Mouse (Mus musculus) embryonic facial prominence, embryonic 10.5 days (tissue): Measurements from ENCODE around the gene Nudt15. TPM values are rescaled to one million over a fixed set of nuclear protein-coding genes. Genes with fewer than 3 reads are reported as not detected.

Source experiments
- DNase-seq: peaks from one replicate; pipeline ENCODE4 v3.0.0-alpha.2; 2017; ENCODE audit warnings: low spot score
- H3K27ac ChIP-seq: fragments of 300-500 bp; sonication (generic); replicated peaks from 2 replicates; pipeline ENCODE4 v1.5.1; 2016; ENCODE audit warnings: mild to moderate bottlenecking
- H3K27me3 ChIP-seq: fragments of 300-500 bp; sonication (generic); replicated peaks from 2 replicates; pipeline ENCODE4 v1.6.1; 2016; ENCODE audit warnings: low read depth, mild to moderate bottlenecking; ENCODE audit not compliant: poor library complexity, severe bottlenecking
- H3K36me3 ChIP-seq: fragments of 300-500 bp; sonication (generic); replicated peaks from 2 replicates; pipeline ENCODE4 v1.6.1; 2016; ENCODE audit warnings: mild to moderate bottlenecking, moderate library complexity
- H3K4me1 ChIP-seq: fragments of 300-500 bp; sonication (generic); 2 replicates; pipeline ENCODE4 v1.6.1; 2016
- H3K4me3 ChIP-seq: fragments of 300-500 bp; sonication (generic); 2 replicates; pipeline ENCODE4 v1.5.1; 2016; ENCODE audit warnings: mild to moderate bottlenecking, moderate library complexity
- H3K9me3 ChIP-seq: fragments of 300-500 bp; sonication (generic); 2 replicates; pipeline ENCODE4 v1.6.1; 2016; ENCODE audit warnings: mild to moderate bottlenecking
- WGBS: fragments of 180-500 bp; shearing (Covaris S2); methylation state at CpG from one replicate; pipeline ENCODE4 v1.1.7; 2016; 5-methylcytosine and 5-hydroxymethylcytosine counted together
- polyA plus RNA-seq: library from polyadenylated mRNA; unstranded; fragments of >200 nt; fragmentation: Nextera tagmentation; extraction: Ambion mirVana; gene quantifications from 2 replicates; pipeline ENCODE4 v1.2.1, GENCODE M21; 2016

The Nudt15 gene
- polyA plus RNA-seq, 1 experiment from 2014 or later: 8.5 TPM

- H3K36me3 ChIP-seq: no peaks in the 10 kb centered on the region
- no peaks in the 10 kb centered on the region for H3K9me3 ChIP-seq
- peaks cover 12% of the 10 kb centered on the region for H3K4me1 ChIP-seq
- no peaks in the 10 kb centered on the region for H3K27me3 ChIP-seq
- WGBS: 66% methylated on average over 13 of the region's 13 CpGs
- H3K4me3 ChIP-seq: no peak overlapping the region
- no peak for DNase-seq
- H3K27ac ChIP-seq: peak overlapping the region; percentile 59
Observed at GRCm38 (mm10) chr14:73503237-73503933, 44.7 kb downstream of the Nudt15 start.

- no peaks in the 10 kb centered on the region for H3K36me3 ChIP-seq
- no peaks in the 10 kb centered on the region for H3K9me3 ChIP-seq
- H3K27me3 ChIP-seq: no peaks in the 10 kb centered on the region
- peaks cover 12% of the 10 kb centered on the region for H3K4me1 ChIP-seq
- peak overlapping the region; percentile 59 for H3K27ac ChIP-seq
- 52% methylated on average over 7 of the region's 7 CpGs for WGBS
- peak; percentile 44 for DNase-seq
- H3K4me3 ChIP-seq: no peak overlapping the region
Observed at GRCm38 (mm10) chr14:73502591-73503184, 45.4 kb downstream of the Nudt15 start.

GRCm38 (mm10) chr14:73501721-73502120 is 46.3 kb downstream of the Nudt15 start:
- Histone ChIP-seq H3K9me3 (no peaks in the 10 kb centered on the region), H3K4me3 (no peak overlapping the region), H3K4me1 (peaks cover 12% of the 10 kb centered on the region), H3K36me3 (no peaks in the 10 kb centered on the region), H3K27ac (no peak overlapping the region), H3K27me3 (no peaks in the 10 kb centered on the region)
- 77% methylated on average over 6 of the region's 6 CpGs for WGBS
- DNase-seq: no peak

GRCm38 (mm10) chr14:73501283-73501682 is 46.8 kb downstream of the Nudt15 start:
- Histone ChIP-seq H3K36me3 (no peaks in the 10 kb centered on the region), H3K9me3 (no peaks in the 10 kb centered on the region), H3K27me3 (no peaks in the 10 kb centered on the region), H3K4me1 (peaks cover 12% of the 10 kb centered on the region), H3K27ac (no peak overlapping the region), H3K4me3 (no peak overlapping the region)
- 92% methylated on average over 9 of the region's 9 CpGs for WGBS
- DNase-seq: no peak

- H3K9me3 ChIP-seq: no peaks in the 10 kb centered on the region
- H3K4me1 ChIP-seq: no peaks in the 10 kb centered on the region
- 74% methylated on average over 7 of the region's 7 CpGs for WGBS
- H3K4me3 ChIP-seq: no peak overlapping the region
- H3K27me3 ChIP-seq: no peaks in the 10 kb centered on the region
- no peak overlapping the region for H3K27ac ChIP-seq
- no peaks in the 10 kb centered on the region for H3K36me3 ChIP-seq
- DNase-seq: no peak
Observed at GRCm38 (mm10) chr14:73495753-73496152, 52.3 kb downstream of the Nudt15 start.

GRCm38 (mm10) chr14:73494122-73494521 is 53.9 kb downstream of the Nudt15 start:
- 79% methylated on average over 6 of the region's 6 CpGs for WGBS
- Histone ChIP-seq H3K36me3 (no peaks in the 10 kb centered on the region), H3K4me1 (no peaks in the 10 kb centered on the region), H3K4me3 (no peak overlapping the region), H3K9me3 (no peaks in the 10 kb centered on the region), H3K27me3 (no peaks in the 10 kb centered on the region), H3K27ac (no peak overlapping the region)
- DNase-seq: no peak

GRCm38 (mm10) chr14:73493356-73493755 is 54.7 kb downstream of the Nudt15 start:
- no peaks in the 10 kb centered on the region for H3K4me1 ChIP-seq
- H3K9me3 ChIP-seq: no peaks in the 10 kb centered on the region
- H3K27me3 ChIP-seq: no peaks in the 10 kb centered on the region
- H3K27ac ChIP-seq: no peak overlapping the region
- H3K4me3 ChIP-seq: no peak overlapping the region
- no peaks in the 10 kb centered on the region for H3K36me3 ChIP-seq
- WGBS: 96% methylated on average over 6 of the region's 6 CpGs
- DNase-seq: no peak

- no peaks in the 10 kb centered on the region for H3K27me3 ChIP-seq
- H3K4me3 ChIP-seq: no peak overlapping the region
- no peaks in the 10 kb centered on the region for H3K36me3 ChIP-seq
- peaks cover 2% of the 10 kb centered on the region; the same call in 1 of the 2 replicates for H3K4me1 ChIP-seq
- no peak for DNase-seq
- no peaks in the 10 kb centered on the region for H3K9me3 ChIP-seq
- H3K27ac ChIP-seq: no peak overlapping the region
- 78% methylated on average over 5 of the region's 5 CpGs for WGBS
Observed at GRCm38 (mm10) chr14:73486641-73487040, 61.4 kb downstream of the Nudt15 start.

GRCm38 (mm10) chr14:73484366-73485110 is 63.5 kb downstream of the Nudt15 start:
- no peak for DNase-seq
- WGBS: 63% methylated on average over 3 of the region's 3 CpGs
- H3K27ac ChIP-seq: no peak overlapping the region
- no peaks in the 10 kb centered on the region for H3K27me3 ChIP-seq
- H3K4me1 ChIP-seq: peaks cover 6% of the 10 kb centered on the region; the same call in 1 of the 2 replicates
- no peak overlapping the region for H3K4me3 ChIP-seq
- H3K36me3 ChIP-seq: no peaks in the 10 kb centered on the region
- no peaks in the 10 kb centered on the region for H3K9me3 ChIP-seq

GRCm38 (mm10) chr14:73483516-73484229 is 64.4 kb downstream of the Nudt15 start:
- no peak for DNase-seq
- H3K27me3 ChIP-seq: no peaks in the 10 kb centered on the region
- 83% methylated on average over 5 of the region's 5 CpGs for WGBS
- no peak overlapping the region for H3K4me3 ChIP-seq
- H3K27ac ChIP-seq: no peak overlapping the region
- no peaks in the 10 kb centered on the region for H3K36me3 ChIP-seq
- H3K9me3 ChIP-seq: no peaks in the 10 kb centered on the region
- peaks cover 6% of the 10 kb centered on the region; the same call in 1 of the 2 replicates for H3K4me1 ChIP-seq

- peaks cover 6% of the 10 kb centered on the region; the same call in 1 of the 2 replicates for H3K4me1 ChIP-seq
- no peak overlapping the region for H3K27ac ChIP-seq
- no peak overlapping the region for H3K4me3 ChIP-seq
- no peaks in the 10 kb centered on the region for H3K27me3 ChIP-seq
- DNase-seq: no peak
- H3K36me3 ChIP-seq: no peaks in the 10 kb centered on the region
- 57% methylated on average over 1 of the region's 1 CpGs for WGBS
- no peaks in the 10 kb centered on the region; the same call in 1 of the 2 replicates for H3K9me3 ChIP-seq
Observed at GRCm38 (mm10) chr14:73479771-73480170, 68.3 kb downstream of the Nudt15 start.

- no peaks in the 10 kb centered on the region; the same call in 1 of the 2 replicates for H3K9me3 ChIP-seq
- no peaks in the 10 kb centered on the region for H3K36me3 ChIP-seq
- no peaks in the 10 kb centered on the region for H3K27me3 ChIP-seq
- peaks cover 10% of the 10 kb centered on the region; the same call in 1 of the 2 replicates for H3K4me1 ChIP-seq
- no peak overlapping the region for H3K4me3 ChIP-seq
- H3K27ac ChIP-seq: no peak overlapping the region
- DNase-seq: no peak
- WGBS: 72% methylated on average over 3 of the region's 3 CpGs
Observed at GRCm38 (mm10) chr14:73478321-73478720, 69.7 kb downstream of the Nudt15 start.
